Comparison of ENCODE assay signal across 8 mouse cellular contexts in the genomic region with DNA sequence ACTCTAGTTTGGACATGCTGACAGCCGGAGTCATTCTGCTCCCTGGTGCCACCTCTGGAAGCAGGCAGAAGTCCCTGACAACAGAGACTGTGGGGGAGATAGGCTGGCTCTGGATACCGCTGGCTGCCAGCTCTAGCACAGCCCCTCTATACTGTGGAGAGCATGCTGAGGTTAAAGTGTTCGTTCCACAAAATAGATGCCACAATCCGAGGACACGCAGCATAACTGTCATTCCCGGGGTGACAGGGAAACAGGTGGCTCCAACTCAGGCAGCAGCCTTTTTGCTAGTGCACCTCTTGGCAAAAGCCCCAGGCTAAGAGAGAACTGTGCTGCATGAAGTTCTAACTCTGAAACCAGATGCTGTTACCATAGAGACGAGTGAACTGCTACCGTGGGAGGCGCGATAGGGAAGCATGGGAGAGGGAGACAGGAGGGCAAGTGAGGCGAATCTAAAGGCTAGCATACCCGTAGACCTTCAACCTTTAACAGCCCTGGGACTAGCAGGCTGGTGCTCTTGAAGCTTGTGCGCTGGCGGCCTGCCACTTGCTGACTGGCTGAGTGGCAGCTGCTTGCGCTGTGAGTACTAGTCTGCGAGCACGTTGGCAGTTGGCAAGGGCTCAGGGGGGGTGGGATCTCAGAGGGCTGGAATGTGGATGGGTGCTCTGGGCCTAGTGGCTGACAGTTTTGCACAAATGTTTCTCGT. TPM values are rescaled to one million over a fixed set of nuclear protein-coding genes. Genes with fewer than 3 reads are reported as not detected.
DNase-seq lines count a peak whose midpoint lies in the region; ATAC-seq lines count a peak whose summit lies in the region.

No protein-coding gene starts in this region.

- 23% methylated on average over 18 of the region's 18 CpGs for WGBS in embryonic facial prominence, embryonic 13.5 days
- 23% methylated on average over 18 of the region's 18 CpGs for WGBS in midbrain, embryonic 16.5 days

- H3K9ac ChIP-seq in embryonic facial prominence, embryonic 13.5 days = no peak overlapping the region
- H3K9ac ChIP-seq in midbrain, embryonic 16.5 days (ENCODE audit: low read depth, low read length) = no peak overlapping the region

- H3K4me3 ChIP-seq in embryonic facial prominence, embryonic 13.5 days = peak overlapping the region; percentile 13; the same call in 1 of the 2 replicates
- H3K4me3 ChIP-seq in midbrain, embryonic 16.5 days (ENCODE audit: low read depth, low read length) = 0 out of 2 replicates have a peak overlapping the region, but pooled peaks have one; percentile 14

- H3K36me3 ChIP-seq in embryonic facial prominence, embryonic 13.5 days = no peaks in the 10 kb centered on the region
- no peaks in the 10 kb centered on the region for H3K36me3 ChIP-seq in midbrain, embryonic 16.5 days (ENCODE audit: control insufficient read depth, insufficient read depth, low read length)

- DNase-seq in adrenal gland, postnatal 14 days = peak; percentile 83
- peak; percentile 68 for DNase-seq in heart, adult 8-10 months (ENCODE audit: low spot score)
- peak; percentile 96 to 97 for DNase-seq in kidney, adult 8-10 months
- DNase-seq in left cerebral cortex, postnatal 4 days = peak; percentile 90
- peak; percentile 87 for DNase-seq in telencephalon, adult 2 months (ENCODE audit: low read depth, low spot score)

- peak overlapping the region; percentile 50 for H3K4me2 ChIP-seq in embryonic facial prominence, embryonic 13.5 days
- peak overlapping the region; percentile 47 for H3K4me2 ChIP-seq in midbrain, embryonic 16.5 days (ENCODE audit: low read length)

- H3K27ac ChIP-seq in embryonic facial prominence, embryonic 13.5 days = no peak overlapping the region
- peak overlapping the region; percentile 30; the same call in 1 of the 2 replicates for H3K27ac ChIP-seq in midbrain, embryonic 16.5 days (ENCODE audit: low read length)

- no peaks in the 10 kb centered on the region for H3K9me3 ChIP-seq in embryonic facial prominence, embryonic 13.5 days
- H3K9me3 ChIP-seq in midbrain, embryonic 16.5 days (replicated peaks; ENCODE audit: control insufficient read depth, low read length, poor library complexity, severe bottlenecking) = no peaks in the 10 kb centered on the region

- intact Hi-C loops in left cerebral cortex, postnatal 4 days (cut with DNase I) = loop anchor here (5.0 kb wide), 2 partner anchors 293 to 458 kb away; no protein-coding TSS in a partner anchor

- ATAC-seq in embryonic facial prominence, embryonic 13.5 days (ENCODE audit: insufficient number of reproducible peaks, insufficient read depth, low FRiP score, low TSS enrichment, low read depth) = peak; percentile 72; the same call in 1 of the 2 replicates
- ATAC-seq in midbrain, embryonic 16.5 days = peak; percentile 90
- no peak for ATAC-seq in megakaryocyte-erythroid progenitor cell, adult 5-6 weeks (replicated peaks; ENCODE audit: low FRiP score, low TSS enrichment, poor library complexity, severe bottlenecking)

- peaks cover 40% of the 10 kb centered on the region for H3K4me1 ChIP-seq in embryonic facial prominence, embryonic 13.5 days
- peaks cover 18% of the 10 kb centered on the region for H3K4me1 ChIP-seq in midbrain, embryonic 16.5 days (ENCODE audit: control insufficient read depth, insufficient read depth, low read length)

- peaks cover 3% of the 10 kb centered on the region; the same call in 1 of the 2 replicates for H3K27me3 ChIP-seq in embryonic facial prominence, embryonic 13.5 days
- H3K27me3 ChIP-seq in midbrain, embryonic 16.5 days (ENCODE audit: control insufficient read depth, insufficient read depth, low read depth, low read length) = no peaks in the 10 kb centered on the region

RNA-seq across cellular contexts. Expression of a gene that starts 42.9 kb away (rescaled TPM):
- 89.7 and 101 TPM in 2 replicates for total RNA-seq in adrenal gland, postnatal 14 days (2021)
- 1.7 and 1.8 TPM in 2 replicates for polyA plus RNA-seq in embryonic facial prominence, embryonic 13.5 days (2015; fragmentation: Nextera tagmentation; extraction: Ambion mirVana)
- 10 to 100 TPM; 34.4 to 37.7 (median 35.1) TPM for total RNA-seq in heart, adult 8-10 months (2022)
- total RNA-seq in left cerebral cortex, postnatal 4 days (2021) = 10 to 100 TPM; 52.0 to 60.8 TPM
- polyA plus RNA-seq in midbrain, embryonic 16.5 days (2015; fragmentation: Nextera tagmentation; extraction: Ambion mirVana) = 5.7 and 8.3 TPM in 2 replicates
- not detected in 2 replicates for total RNA-seq in megakaryocyte-erythroid progenitor cell, adult 5-6 weeks (2014; fragmentation: Nextera tagmentation)
- not detected in 2 replicates for total RNA-seq in megakaryocyte-erythroid progenitor cell, adult 5-6 weeks (2017)

Comparison
In these comparisons a context has a peak if more than half of its experiments do, and no peak if none do; other contexts are left out.
1. RNA of a gene that starts 42.9 kb away (total RNA-seq): 89.7 to 101 TPM in adrenal gland, postnatal 14 days, 52.0 to 60.8 TPM in left cerebral cortex, postnatal 4 days and 34.4 to 37.7 TPM in heart, adult 8-10 months; not detected in megakaryocyte-erythroid progenitor cell, adult 5-6 weeks; every median in the first group is over 10 times any median in the second.
2. Peak in every context shown above with its lines, with median percentiles within 50 percentile points of each other: DNase-seq.